Mouse (Mus musculus) heart, adult 2 months (tissue): Measurements from ENCODE around the gene Atp2a2.

Experiments used
- CTCF ChIP-seq: fragments of 200-600 bp; IDR thresholded peaks from 2 replicates; pipeline ENCODE4 v1.8.1; 2022; ENCODE audit warnings: antibody characterized with exemption, mild to moderate bottlenecking, moderate library complexity
- POLR2A ChIP-seq: fragments of 200-500 bp; IDR thresholded peaks from 2 replicates; pipeline ENCODE4 v1.6.1; 2011; ENCODE audit warnings: mild to moderate bottlenecking, low read depth, low read length, control low read depth; ENCODE audit not compliant: insufficient read depth

GRCm38 (mm10) chr5:122412826-122413225, 89.2 kb downstream of the Atp2a2 start:
- TF ChIP-seq CTCF, result no peak
- no peak for TF ChIP-seq POLR2A
